Mouse (Mus musculus) heart, embryonic 11.5 days (tissue): Measurements from ENCODE around the gene Kcnj12. TPM values are rescaled to one million over a fixed set of nuclear protein-coding genes. Genes with fewer than 3 reads are reported as not detected.

ENCODE experiments used
- ATAC-seq: fragments of 200-750 bp; cut with Nextera tagmentation; replicated peaks from 2 replicates; pipeline ENCODE4 v1.8.0; 2017; ENCODE audit warnings: moderate library complexity; ENCODE audit not compliant: insufficient number of reproducible peaks, low FRiP score, low TSS enrichment
- H3K27ac ChIP-seq: fragments of 300-500 bp; sonication (generic); 2 replicates; pipeline ENCODE4 v1.5.1; 2014; ENCODE audit warnings: mild to moderate bottlenecking, low read depth, low read length
- H3K27me3 ChIP-seq: fragments of 300-500 bp; sonication (generic); 2 replicates; pipeline ENCODE4 v1.6.1; 2014; ENCODE audit warnings: mild to moderate bottlenecking, low read length, mixed read lengths; ENCODE audit not compliant: control insufficient read depth, insufficient read depth
- H3K36me3 ChIP-seq: fragments of 300-500 bp; sonication (generic); 2 replicates; pipeline ENCODE4 v1.6.1; 2014; ENCODE audit warnings: mild to moderate bottlenecking, low read length, moderate library complexity, mixed read lengths; ENCODE audit not compliant: control insufficient read depth, insufficient read depth
- H3K4me1 ChIP-seq: fragments of 300-500 bp; sonication (generic); 2 replicates; pipeline ENCODE4 v1.6.1; 2014; ENCODE audit warnings: low read length; ENCODE audit not compliant: control insufficient read depth, insufficient read depth
- H3K4me2 ChIP-seq: fragments of 300-500 bp; sonication (generic); 2 replicates; pipeline ENCODE4 v1.6.1; 2014; ENCODE audit warnings: mild to moderate bottlenecking, moderate library complexity
- H3K4me3 ChIP-seq: fragments of 300-500 bp; sonication (generic); 2 replicates; pipeline ENCODE4 v1.5.1; 2014; ENCODE audit warnings: low read depth, low read length
- H3K9ac ChIP-seq: fragments of 300-500 bp; sonication (generic); 2 replicates; pipeline ENCODE4 v1.6.1; 2014; ENCODE audit warnings: mild to moderate bottlenecking, low read depth, low read length, moderate library complexity
- H3K9me3 ChIP-seq: fragments of 300-500 bp; sonication (generic); replicated peaks from 2 replicates; pipeline ENCODE4 v1.6.1; 2016; ENCODE audit warnings: low read length; ENCODE audit not compliant: control insufficient read depth
- whole genome bisulfite sequencing: fragments of 180-500 bp; shearing (Covaris S2); extraction: QIAGEN DNeasy Blood & Tissue Kit; methylation state at CpG from one replicate; pipeline ENCODE4 v1.1.7; 2014; ENCODE audit not compliant: insufficient replicate concordance; 5-methylcytosine and 5-hydroxymethylcytosine counted together
- polyA plus RNA-seq: library from polyadenylated mRNA; unstranded; fragments of >200 nt; fragmentation: Nextera tagmentation; extraction: Ambion mirVana; gene quantifications from 2 replicates; pipeline ENCODE4 v1.2.1, GENCODE M21; 2014

Gene Kcnj12
- polyA plus RNA-seq, 1 experiment from 2014 or later, result 2.0 TPM

GRCm38 (mm10) chr11:61021129-61021528 is 1.2 kb upstream of the Kcnj12 start:
- Histone ChIP-seq H3K9ac (no peak overlapping the region), H3K27me3 (peaks cover 52% of the 10 kb centered on the region), H3K36me3 (no peaks in the 10 kb centered on the region), H3K9me3 (no peaks in the 10 kb centered on the region), H3K4me1 (peaks cover 39% of the 10 kb centered on the region), H3K4me3 (no peak overlapping the region), H3K27ac (no peak overlapping the region), H3K4me2 (no peak overlapping the region)
- WGBS, result 69% methylated on average over 5 of the region's 5 CpGs
- ATAC-seq, result no peak

- WGBS, result 2% methylated on average over 54 of the region's 68 CpGs
- peaks cover 36% of the 10 kb centered on the region for H3K4me1 ChIP-seq
- H3K27me3 ChIP-seq, result peaks cover 52% of the 10 kb centered on the region
- H3K9me3 ChIP-seq, result no peaks in the 10 kb centered on the region
- ATAC-seq, result peak; percentile 18; the same call in 1 of the 2 replicates
- H3K4me2 ChIP-seq, result peak overlapping the region; percentile 95
- no peaks in the 10 kb centered on the region for H3K36me3 ChIP-seq
- H3K9ac ChIP-seq, result peak overlapping the region; percentile 74
- H3K27ac ChIP-seq, result no peak overlapping the region
- H3K4me3 ChIP-seq, result peak overlapping the region; percentile 72
These were observed 451 bp upstream of the Kcnj12 start for GRCm38 (mm10) chr11:61021676-61022549.

- Histone ChIP-seq H3K9me3 (no peaks in the 10 kb centered on the region), H3K36me3 (no peaks in the 10 kb centered on the region), H3K4me3 (peak overlapping the region; percentile 72), H3K27me3 (peaks cover 52% of the 10 kb centered on the region), H3K9ac (no peak overlapping the region), H3K4me2 (peak overlapping the region; percentile 95), H3K4me1 (peaks cover 37% of the 10 kb centered on the region), H3K27ac (no peak overlapping the region)
- 50% methylated on average over 9 of the region's 9 CpGs for WGBS
- no peak for ATAC-seq
These were observed 1.2 kb downstream of the Kcnj12 start for GRCm38 (mm10) chr11:61023416-61024200.

GRCm38 (mm10) chr11:61024388-61024787 is 2.0 kb downstream of the Kcnj12 start:
- no peak overlapping the region for H3K4me2 ChIP-seq
- no peak for ATAC-seq

GRCm38 (mm10) chr11:61024996-61025395 is 2.6 kb downstream of the Kcnj12 start:
- peaks cover 38% of the 10 kb centered on the region for H3K4me1 ChIP-seq
- ATAC-seq, result no peak; the same call in 1 of the 2 replicates

More at GRCm38 (mm10) chr11:61024388-61024787, 2.0 kb downstream of the Kcnj12 start:
- Histone ChIP-seq H3K4me1 (peaks cover 38% of the 10 kb centered on the region), H3K27ac (no peak overlapping the region), H3K9me3 (no peaks in the 10 kb centered on the region), H3K4me3 (no peak overlapping the region), H3K9ac (no peak overlapping the region), H3K36me3 (no peaks in the 10 kb centered on the region), H3K27me3 (peaks cover 48% of the 10 kb centered on the region)
- WGBS, result 76% methylated on average over 6 of the region's 6 CpGs

GRCm38 (mm10) chr11:61025594-61025993 is 3.2 kb downstream of the Kcnj12 start:
- H3K4me1 ChIP-seq, result peaks cover 38% of the 10 kb centered on the region
- peaks cover 45% of the 10 kb centered on the region for H3K27me3 ChIP-seq
- H3K27ac ChIP-seq, result peak overlapping the region; percentile 32
- no peaks in the 10 kb centered on the region for H3K9me3 ChIP-seq
- peak overlapping the region; percentile 20 for H3K4me2 ChIP-seq
- no peak for ATAC-seq
- H3K9ac ChIP-seq, result no peak overlapping the region
- no peaks in the 10 kb centered on the region for H3K36me3 ChIP-seq
- WGBS, result 38% methylated on average over 7 of the region's 7 CpGs
- no peak overlapping the region for H3K4me3 ChIP-seq

More at GRCm38 (mm10) chr11:61024996-61025395, 2.6 kb downstream of the Kcnj12 start:
- Histone ChIP-seq H3K36me3 (no peaks in the 10 kb centered on the region), H3K9me3 (no peaks in the 10 kb centered on the region), H3K27ac (peak overlapping the region; percentile 32; the same call in 1 of the 2 replicates), H3K4me3 (no peak overlapping the region), H3K27me3 (peaks cover 48% of the 10 kb centered on the region), H3K9ac (no peak overlapping the region), H3K4me2 (peak overlapping the region; percentile 20; the same call in 1 of the 2 replicates)
- WGBS, result 45% methylated on average over 6 of the region's 6 CpGs

GRCm38 (mm10) chr11:61026381-61026780 is 4.0 kb downstream of the Kcnj12 start:
- 78% methylated on average over 6 of the region's 6 CpGs for WGBS
- no peak overlapping the region for H3K4me2 ChIP-seq
- peaks cover 37% of the 10 kb centered on the region for H3K27me3 ChIP-seq
- H3K36me3 ChIP-seq, result no peaks in the 10 kb centered on the region
- ATAC-seq, result no peak
- H3K9me3 ChIP-seq, result no peaks in the 10 kb centered on the region
- no peak overlapping the region for H3K9ac ChIP-seq
- no peak overlapping the region for H3K4me3 ChIP-seq
- no peak overlapping the region for H3K27ac ChIP-seq
- peaks cover 38% of the 10 kb centered on the region for H3K4me1 ChIP-seq

GRCm38 (mm10) chr11:61027160-61027559 is 4.8 kb downstream of the Kcnj12 start:
- no peak overlapping the region for H3K9ac ChIP-seq
- ATAC-seq, result no peak
- WGBS, result 91% methylated on average over 4 of the region's 4 CpGs
- no peaks in the 10 kb centered on the region for H3K36me3 ChIP-seq
- no peak overlapping the region for H3K4me3 ChIP-seq
- H3K4me1 ChIP-seq, result peaks cover 33% of the 10 kb centered on the region
- no peak overlapping the region for H3K4me2 ChIP-seq
- no peaks in the 10 kb centered on the region for H3K9me3 ChIP-seq
- H3K27ac ChIP-seq, result no peak overlapping the region
- H3K27me3 ChIP-seq, result peaks cover 29% of the 10 kb centered on the region
